Mouse (Mus musculus) thymus, postnatal 0 days (tissue): ENCODE data around the gene Asf1a. TPM values are rescaled to one million over a fixed set of nuclear protein-coding genes. Genes with fewer than 3 reads are reported as not detected.
"Not testable (repeated sequence)": the region's sequence is repeated elsewhere in the genome, so short reads cannot be mapped to it uniquely, and the experiment has no call there.

Source experiments
- DNase-seq: peaks from one replicate; pipeline ENCODE4 v3.0.0-alpha.2; 2015; ENCODE audit warnings: low spot score
- polyA plus RNA-seq: library from polyadenylated mRNA; unstranded; fragments of >200 nt; fragmentation: Nextera tagmentation; extraction: Ambion mirVana; gene quantifications from 2 replicates; pipeline ENCODE4 v1.2.1, GENCODE M21; 2015

The Asf1a gene
- polyA plus RNA-seq, 1 experiment from 2014 or later: 162 TPM

DNA sequence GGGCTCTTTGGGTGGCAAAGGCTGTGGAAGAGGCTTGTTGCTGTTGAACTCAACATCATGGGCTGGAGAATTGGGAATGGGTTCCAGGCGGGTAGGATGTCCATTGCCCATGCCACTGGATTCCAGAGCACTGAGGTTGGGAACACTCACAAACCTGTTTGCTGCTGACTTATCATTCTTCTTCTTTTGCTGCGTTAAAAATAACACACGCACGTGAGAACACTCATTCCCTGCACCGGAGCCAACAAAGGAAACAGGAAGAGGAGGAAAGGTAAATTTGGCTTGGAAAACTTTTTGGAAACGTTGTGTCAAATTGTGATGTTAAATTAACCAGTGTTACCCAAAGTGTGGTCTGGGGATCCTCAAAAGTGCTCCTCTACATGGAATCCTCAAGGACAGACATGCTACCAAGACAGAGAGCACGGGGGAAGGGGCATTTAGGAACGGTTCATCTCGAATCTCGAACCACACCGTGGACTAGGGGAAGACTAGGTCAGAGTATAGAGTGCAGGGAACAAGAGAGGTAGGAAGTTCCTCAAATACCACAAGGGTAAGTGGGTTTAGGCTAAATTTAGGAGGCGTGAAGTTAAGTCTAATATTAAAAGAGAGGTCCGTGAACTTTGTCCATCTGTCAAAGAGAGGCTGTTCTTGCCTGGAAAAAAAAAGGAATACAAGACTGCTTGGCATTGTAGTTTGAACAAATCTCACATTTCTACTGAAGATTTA lies 38.9 kb downstream of the Asf1a start:
- DNase-seq: no peak

DNA sequence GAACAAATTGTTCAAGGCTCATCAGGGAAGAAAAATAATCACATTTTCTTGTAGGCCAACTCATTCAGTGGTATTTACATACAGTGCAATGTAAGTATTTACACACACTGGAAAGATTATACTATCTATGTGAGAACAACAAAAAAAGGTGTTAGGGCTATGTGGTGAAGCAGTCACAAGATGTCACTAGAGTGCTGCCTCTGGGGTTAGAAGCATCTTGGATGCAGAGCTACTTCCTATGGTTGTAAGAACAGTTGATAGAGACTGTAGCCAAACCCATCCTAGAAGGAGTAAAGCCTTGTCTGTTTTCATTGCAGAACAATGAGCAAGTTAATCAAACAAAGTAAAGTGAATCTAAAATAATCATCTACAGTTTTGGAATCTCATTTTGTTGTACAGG lies 45.0 kb downstream of the Asf1a start:
- peak; percentile 38 for DNase-seq

DNA sequence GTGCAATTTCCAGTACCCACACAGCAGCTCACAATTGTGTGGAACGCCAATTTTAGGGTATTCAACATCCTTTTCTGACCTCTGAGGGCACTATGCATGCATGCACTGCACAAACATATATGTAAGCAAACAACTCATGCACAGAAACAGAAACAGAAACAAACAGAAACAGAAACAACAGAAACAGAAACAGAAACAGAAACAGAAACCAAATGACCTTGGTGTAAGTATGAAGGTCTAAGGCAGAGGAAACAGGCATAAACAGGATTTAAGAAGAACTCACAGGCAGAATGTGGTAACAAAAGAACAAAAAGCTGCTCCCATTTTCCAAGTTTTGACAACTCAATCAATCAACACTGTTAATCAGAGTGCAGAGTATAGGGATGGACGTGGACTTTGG lies 54.1 kb downstream of the Asf1a start:
- DNase-seq: no peak

DNA sequence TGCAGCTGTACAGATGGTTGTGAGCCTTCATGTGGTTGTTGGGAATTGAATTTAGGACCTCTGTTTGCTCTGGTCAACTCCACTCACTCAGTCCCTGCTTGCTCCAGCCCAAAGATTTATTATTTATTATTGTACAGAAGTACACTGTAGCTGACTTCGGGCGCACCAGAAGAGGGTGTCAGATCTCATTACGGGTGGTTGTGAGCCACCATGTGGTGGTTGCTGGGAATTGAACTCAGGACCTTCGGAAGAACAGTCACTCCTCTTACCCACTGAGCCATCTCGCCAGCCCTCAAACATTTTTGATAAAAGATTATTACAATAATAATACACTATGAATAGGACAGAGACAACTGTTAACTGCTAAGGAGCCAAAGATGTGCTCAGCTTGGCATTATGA lies 57.7 kb downstream of the Asf1a start:
- DNase-seq: not testable (repeated sequence)

Other genes with a start within 250 kb of the Asf1a start
- 1.8 and 2.1 TPM in 2 replicates for gene Cep85l, start 216.8 kb upstream of the Asf1a start, polyA plus RNA-seq
- 9.9 and 10.0 TPM in 2 replicates for gene Mcm9, start 33.7 kb downstream of the Asf1a start, polyA plus RNA-seq
- gene Fam184a, start 154.4 kb downstream of the Asf1a start, polyA plus RNA-seq: 0.12 and 0.17 TPM in 2 replicates